Mouse (Mus musculus) neutrophil, adult 5-6 weeks (primary cell): ENCODE results near the gene Dok5. TPM values are rescaled to one million over a fixed set of nuclear protein-coding genes. Genes with fewer than 3 reads are reported as not detected.

Experiments
- ATAC-seq: fragments of 151-379, 151-347 bp; 2 replicates; pipeline ENCODE4 v1.8.0; 2017; ENCODE audit warnings: mild to moderate bottlenecking, moderate TSS enrichment; ENCODE audit not compliant: insufficient number of reproducible peaks, poor library complexity, low FRiP score, severe bottlenecking; ENCODE audit errors: extremely low read depth
- total RNA-seq: library from RNA; stranded (forward); fragments of 200-1000 nt; gene quantifications from 2 replicates; pipeline ENCODE4 v1.2.3, GENCODE M21; 2017

Dok5 gene
- total RNA-seq, 1 experiment from 2014 or later: not detected

DNA sequence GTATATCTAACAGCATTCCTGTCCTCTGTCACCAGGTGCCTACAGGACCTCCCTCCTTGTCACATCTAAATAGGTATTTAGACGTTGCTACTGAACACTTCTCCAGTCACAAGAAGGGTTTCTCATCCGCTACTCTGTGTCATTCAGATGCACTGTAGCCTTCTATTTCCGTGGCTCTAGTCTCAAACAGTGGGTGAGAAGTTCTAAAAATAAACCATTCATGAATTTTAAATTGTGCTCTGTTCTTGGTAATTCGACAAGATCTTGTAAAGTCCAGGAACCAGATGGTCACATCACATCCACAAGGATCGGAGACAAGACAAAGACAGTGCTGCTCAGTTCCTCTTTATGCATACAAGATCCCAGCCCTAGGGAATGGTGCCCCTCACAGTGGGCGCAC, 46.0 kb downstream of the Dok5 start:
- ATAC-seq: no peak

DNA sequence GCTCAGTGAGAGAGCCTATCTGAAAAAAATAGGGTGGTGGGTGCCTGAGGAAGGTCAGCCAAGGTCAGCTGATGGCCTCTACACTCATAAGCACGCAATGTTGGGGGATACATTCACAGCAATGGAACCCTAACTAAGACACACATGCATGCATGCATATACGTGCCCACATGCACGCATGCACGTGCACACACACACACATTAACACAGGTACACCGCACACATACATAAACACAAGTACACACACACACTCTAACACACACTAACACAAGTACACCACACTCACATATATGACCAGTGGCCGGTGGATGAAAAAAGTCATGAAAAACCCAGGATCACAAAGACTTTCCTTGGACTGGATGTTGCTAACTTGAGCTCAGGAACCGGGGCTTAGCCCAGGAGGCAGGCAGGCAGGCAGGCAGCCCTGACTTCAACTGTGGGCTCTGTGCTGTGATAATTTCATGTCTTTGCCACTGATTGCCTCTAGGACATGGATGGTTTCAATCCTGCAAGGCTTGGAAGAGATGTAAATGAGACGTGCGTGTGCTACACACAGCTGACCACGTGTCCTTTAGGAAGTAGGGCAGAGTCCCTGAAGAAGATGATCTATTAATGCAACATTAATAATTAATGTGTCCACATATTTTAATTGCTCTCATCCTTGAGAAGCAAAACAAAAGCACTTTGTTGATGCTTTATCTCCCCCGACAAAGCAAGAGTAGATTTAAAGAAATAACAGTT, 48.6 kb downstream of the Dok5 start:
- no peak for ATAC-seq

- no peak for ATAC-seq
Observed at GRCm38 (mm10) chr2:170788101-170788500, 56.5 kb downstream of the Dok5 start.

DNA sequence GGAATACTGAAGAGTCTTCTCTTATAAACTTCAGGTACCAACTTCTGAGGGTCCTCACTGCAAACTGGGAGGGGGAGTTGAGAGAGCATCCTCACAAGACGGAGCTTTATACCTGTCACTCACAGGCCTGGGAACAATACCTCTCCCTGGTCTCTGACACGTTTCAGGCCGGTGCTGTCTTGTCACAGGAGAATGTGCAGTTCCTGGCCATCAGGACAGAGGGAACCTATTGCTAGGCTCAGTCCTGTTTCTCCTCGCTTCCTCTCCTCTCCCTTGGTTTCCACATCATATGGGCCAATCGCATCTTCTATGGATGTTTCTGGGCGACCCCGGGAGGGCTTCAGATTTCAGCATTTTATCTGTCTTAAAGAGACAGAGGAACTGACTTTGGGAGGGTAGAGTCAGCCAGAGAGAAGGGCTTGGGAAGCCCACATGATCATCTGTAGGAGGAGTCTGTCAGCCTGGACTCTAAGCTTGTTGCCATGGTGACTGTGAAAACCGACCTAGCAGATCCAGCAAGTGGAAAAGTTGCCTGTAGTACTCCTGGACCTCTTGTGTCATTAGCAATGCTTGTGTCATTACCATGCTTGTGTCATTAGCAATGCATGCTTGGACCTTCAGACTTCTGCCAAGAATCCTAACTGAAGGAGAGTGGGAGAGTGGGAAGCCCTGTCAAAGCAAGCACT, 59.9 kb downstream of the Dok5 start:
- no peak for ATAC-seq

GRCm38 (mm10) chr2:170795242-170795641, 63.6 kb downstream of the Dok5 start:
- no peak for ATAC-seq

DNA sequence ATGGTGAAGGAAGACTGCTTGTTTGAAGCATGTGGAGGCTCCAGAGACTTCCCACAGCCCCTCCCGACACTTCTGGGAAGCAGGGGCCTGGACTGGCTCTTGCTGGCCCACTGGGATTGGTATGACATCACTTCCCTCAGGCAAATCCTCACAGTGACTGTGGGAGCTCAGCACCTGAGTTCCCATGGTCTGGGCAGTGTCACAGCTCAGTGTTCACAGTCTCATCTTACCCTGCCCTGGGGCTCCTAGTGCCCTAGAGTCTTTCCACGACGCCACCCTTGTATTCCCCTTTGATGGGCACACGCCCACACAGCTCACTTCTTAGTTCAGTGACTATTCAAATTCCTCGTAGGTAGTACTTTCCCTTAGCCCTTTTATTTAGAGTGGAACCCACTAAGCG, 71.4 kb downstream of the Dok5 start:
- ATAC-seq: no peak

- ATAC-seq: no peak
Observed at GRCm38 (mm10) chr2:170807555-170808258, 76.1 kb downstream of the Dok5 start.

DNA sequence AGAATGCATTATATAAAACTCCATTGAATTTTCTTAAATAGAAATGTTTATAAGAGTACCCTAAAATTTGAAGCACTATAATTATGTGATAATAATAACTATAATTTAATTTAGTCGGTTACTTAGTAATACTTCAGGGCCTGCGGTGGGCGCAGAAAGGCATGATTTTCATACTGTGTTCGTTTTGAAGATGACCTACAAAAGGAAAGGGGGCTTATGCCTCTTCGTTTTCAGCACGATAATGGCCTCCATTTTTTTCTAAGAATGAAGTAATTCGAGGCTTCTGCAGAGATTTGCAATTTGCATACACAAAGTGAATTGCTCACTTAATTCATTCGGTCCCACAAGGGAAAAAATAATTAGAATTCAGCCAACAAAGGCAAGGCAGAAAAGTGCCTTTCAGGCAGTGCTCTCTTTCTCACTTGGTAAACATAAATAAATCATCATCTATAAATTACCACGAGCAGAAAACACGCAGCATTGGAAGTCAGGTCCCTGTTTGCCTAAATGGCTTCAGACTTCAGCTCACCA, 76.7 kb downstream of the Dok5 start:
- no peak for ATAC-seq

- no peak for ATAC-seq
Observed at GRCm38 (mm10) chr2:170811356-170811755, 79.7 kb downstream of the Dok5 start.

DNA sequence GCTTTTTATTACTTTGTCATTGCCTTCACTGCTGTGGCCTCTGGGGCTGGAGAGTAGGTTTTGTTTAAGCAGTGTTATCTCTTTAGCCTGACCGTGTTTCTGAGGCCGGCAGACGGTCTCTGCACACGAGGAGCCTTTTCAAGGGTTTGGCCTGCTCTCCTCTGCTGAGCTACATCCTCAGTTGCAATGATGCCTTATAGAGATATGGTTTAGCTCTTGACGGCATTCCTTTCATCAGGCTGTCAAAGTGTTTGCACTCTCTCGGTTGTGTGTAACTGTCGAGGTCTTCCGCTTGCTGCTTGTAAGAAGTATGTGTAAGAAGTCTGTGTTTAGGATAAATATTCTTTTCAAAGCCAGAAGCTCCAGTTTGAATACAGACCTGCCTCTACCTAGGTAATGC, 84.7 kb downstream of the Dok5 start:
- no peak for ATAC-seq

- ATAC-seq: no peak
Observed at GRCm38 (mm10) chr2:170817112-170817703, 85.6 kb downstream of the Dok5 start.

- no peak for ATAC-seq
Observed at GRCm38 (mm10) chr2:170826821-170827441, 95.3 kb downstream of the Dok5 start.

GRCm38 (mm10) chr2:170828757-170829156, 97.2 kb downstream of the Dok5 start:
- no peak for ATAC-seq

DNA sequence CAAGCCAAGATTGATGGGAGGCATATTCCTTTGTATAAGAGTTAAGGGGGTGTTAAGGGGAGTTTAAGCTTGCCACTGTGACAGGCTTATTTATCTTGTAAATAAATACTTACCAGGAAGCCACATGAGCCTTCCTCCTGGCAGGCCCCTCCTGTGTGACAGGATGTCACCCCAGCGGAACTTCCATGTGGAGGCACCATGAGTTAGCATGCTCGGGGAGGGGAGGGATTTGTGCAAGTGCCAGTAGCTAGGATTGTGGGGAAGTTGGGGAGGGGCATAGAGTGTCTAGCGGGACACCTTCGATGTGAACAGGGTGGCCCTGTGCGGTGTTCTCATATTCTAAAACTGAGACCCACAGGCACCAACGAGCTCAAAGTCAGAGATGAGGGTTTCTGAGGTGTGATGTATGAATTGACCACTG, 97.6 kb downstream of the Dok5 start:
- ATAC-seq: no peak

DNA sequence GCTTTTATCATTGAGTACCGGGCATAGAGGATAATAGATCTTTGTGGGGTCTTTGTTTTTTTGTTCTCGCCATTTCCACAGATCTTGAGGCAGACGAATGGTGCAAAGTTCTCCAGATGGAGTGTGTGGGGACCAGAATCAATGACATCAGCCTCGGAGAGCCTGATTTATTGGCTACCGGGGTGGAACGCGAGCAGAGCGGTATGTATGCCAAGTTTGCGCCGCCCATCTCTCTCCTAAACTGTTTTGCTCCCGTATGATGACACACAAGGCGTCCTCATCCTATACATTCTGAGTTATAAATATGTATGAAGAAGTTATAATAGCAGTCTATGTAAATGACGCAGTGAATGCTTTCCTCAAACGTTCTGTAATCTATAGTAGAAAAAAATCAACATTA, 98.4 kb downstream of the Dok5 start:
- no peak for ATAC-seq

- ATAC-seq: no peak
Observed at GRCm38 (mm10) chr2:170836862-170837261, 105.3 kb downstream of the Dok5 start.

GRCm38 (mm10) chr2:170837363-170837762, 105.8 kb downstream of the Dok5 start:
- no peak for ATAC-seq

DNA sequence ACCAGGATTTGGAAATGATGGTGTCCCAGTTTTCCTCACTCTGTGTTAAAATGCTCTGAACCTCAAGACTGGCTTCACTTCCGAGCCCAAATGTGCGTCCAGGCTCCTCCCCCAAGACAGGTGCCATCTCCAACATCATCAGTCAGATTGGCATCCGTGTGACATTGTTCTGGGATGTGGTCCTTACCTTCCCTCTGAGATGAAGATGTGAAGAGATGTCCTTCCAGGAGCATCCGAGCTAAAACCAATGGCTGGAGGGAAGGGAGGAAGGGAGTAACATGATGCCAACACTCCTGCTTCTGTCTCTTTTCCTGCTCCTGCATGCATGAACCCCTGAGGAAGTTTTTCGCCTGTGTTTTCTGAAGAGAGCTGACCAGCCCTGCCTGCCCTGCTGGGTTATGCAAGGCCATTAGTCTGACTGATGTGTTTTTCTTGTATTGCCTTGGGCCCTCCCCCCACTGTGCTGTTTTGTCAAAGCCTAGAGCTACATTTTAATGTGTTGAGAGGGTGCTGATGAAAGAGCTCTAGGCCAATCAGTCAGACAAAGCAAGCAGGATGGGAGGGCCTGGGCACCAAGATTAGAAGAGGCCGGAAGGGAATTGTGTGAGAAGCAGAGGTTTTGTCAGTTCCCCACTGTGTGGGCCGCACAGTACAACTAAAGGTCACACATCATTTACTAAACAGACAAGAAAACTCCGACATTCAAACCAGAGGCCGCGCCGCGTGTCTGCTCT, 106.4 kb downstream of the Dok5 start:
- ATAC-seq: no peak
